Mouse (Mus musculus): ENCODE measurements around the gene Hspe1.
"Not testable (repeated sequence)": the region's sequence is repeated elsewhere in the genome, so short reads cannot be mapped to it uniquely, and the experiment has no call there.

Gene Hspe1

GRCm38 (mm10) chr1:55085781-55086366 lies 2.1 kb upstream of the Hspe1 start:
- no peak for DNase-seq (ENCODE audit: low spot score in 2 of 2)

DNA sequence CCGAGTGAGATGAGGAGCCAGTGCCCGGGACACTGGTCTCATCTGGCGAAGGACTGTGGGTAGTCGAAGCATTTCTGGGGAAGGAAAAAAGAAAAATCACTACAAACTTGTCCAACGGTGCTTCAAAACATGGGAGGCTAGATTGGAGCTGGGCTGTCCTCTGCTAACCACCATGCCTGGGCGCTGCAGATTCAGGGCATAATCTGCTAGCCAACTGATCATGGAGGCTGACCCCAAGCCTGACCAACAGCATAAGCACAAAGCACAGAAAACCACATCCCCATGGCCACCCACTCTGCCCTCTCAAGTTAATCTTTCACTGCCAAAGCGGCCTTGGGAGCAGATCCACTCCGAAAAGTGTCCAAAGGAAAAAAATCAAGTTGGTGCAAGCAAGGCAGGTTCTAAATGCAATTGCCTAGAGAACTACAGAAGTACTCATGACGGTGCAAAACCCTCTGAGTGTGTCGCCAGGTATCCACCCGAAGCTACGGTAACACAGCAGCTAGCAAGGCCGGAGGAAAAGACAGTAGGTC lies 998 bp upstream of the Hspe1 start:
- DNase-seq (ENCODE audit: low spot score in 2 of 2) = peak; percentile 5 to 37

GRCm38 (mm10) chr1:55087401-55087904 lies 479 bp upstream of the Hspe1 start:
- DNase-seq (ENCODE audit: low spot score in 2 of 2) = peak in 1 of 2 experiments; percentile 59

DNA sequence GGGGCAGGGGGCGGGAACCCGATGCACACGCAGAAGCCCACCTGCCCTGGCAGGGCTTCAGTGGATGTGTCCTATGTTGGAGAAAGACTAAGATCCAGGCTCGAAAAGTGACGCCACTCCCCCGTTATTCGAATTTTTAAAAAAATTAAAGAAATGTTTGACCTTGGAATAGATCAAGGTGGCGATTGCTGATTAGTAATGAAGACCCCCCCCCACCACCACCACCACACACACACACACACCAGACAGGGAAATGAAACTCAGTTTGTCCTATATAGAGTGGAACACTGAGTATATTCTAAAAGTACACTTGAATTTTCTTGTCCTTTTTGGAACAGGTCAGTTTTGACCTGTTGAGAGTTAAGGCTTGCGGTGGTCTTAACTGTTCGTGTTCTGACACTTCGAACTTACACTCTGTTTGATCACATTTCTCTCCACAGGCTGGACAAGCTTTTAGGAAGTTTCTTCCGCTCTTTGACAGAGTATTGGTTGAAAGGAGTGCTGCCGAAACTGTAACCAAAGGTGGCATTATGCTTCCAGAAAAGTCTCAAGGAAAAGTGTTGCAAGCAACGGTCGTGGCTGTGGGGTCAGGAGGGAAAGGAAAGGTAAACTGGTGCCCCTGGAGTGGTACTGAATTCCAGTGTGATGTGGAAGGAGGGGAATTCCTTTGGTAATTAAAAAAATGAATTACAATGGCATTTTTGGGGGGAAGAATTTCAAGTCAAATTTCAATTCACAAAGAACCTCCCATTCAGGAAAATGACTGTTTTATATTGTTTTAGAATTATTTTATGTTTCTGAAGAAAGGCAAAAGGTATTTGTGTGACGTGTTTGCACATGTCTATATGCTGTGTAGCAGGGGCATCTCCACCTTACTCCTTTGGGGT lies 922 bp downstream of the Hspe1 start:
- DNase-seq (ENCODE audit: low spot score in 2 of 2) = no peak

GRCm38 (mm10) chr1:55089498-55090064 lies 1.6 kb downstream of the Hspe1 start:
- DNase-seq (ENCODE audit: low spot score in 2 of 2) = no peak

DNA sequence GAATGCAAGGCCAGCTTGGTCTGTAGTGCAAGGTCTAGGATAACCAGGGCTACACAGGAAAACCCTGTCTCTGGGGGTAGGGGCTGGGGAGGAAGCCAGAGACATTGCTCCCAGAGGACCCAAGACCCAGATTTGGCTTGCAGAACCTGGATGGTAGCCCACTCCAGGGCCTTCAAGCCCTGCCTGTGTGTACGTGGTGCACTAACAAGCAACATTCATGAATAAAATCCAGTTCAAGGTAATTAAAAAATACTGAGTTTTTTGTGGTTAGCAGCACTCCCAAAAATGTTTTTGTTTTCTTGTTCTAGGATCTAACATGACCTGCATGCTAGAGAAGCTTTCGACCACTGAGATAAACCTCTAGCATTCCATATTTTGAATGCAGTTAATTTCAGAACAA lies 4.1 kb downstream of the Hspe1 start:
- DNase-seq (ENCODE audit: low spot score in 2 of 2) = no peak

- no peak for DNase-seq (ENCODE audit: low spot score in 2 of 2)
Observed at GRCm38 (mm10) chr1:55092469-55092868, 4.5 kb downstream of the Hspe1 start.

- DNase-seq (ENCODE audit: low spot score in 2 of 2) = no peak
Observed at GRCm38 (mm10) chr1:55106919-55107585, 19.1 kb downstream of the Hspe1 start.

- DNase-seq (ENCODE audit: low spot score in 2 of 2) = no peak
Observed at GRCm38 (mm10) chr1:55107644-55108043, 19.7 kb downstream of the Hspe1 start.

DNA sequence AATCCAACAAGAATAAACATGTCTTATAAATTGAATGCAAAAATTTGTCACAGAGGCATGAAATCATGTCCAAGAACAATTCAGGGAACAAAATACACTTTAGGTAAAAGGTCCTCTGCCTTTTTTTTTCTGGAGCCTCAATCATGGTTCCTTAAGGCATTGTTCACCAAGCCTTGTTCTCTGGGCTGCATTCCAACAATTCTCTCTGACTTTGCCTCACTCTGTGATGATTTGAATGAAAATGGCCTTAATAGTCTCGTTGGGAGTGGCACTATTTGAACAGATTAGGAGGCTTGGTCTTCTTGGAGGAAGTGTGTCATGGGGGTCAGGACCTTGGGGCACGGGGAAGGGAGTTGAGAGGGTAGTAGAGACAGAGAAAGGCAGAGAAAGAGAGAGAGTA lies 20.5 kb downstream of the Hspe1 start:
- DNase-seq (ENCODE audit: low spot score in 2 of 2) = no peak

DNA sequence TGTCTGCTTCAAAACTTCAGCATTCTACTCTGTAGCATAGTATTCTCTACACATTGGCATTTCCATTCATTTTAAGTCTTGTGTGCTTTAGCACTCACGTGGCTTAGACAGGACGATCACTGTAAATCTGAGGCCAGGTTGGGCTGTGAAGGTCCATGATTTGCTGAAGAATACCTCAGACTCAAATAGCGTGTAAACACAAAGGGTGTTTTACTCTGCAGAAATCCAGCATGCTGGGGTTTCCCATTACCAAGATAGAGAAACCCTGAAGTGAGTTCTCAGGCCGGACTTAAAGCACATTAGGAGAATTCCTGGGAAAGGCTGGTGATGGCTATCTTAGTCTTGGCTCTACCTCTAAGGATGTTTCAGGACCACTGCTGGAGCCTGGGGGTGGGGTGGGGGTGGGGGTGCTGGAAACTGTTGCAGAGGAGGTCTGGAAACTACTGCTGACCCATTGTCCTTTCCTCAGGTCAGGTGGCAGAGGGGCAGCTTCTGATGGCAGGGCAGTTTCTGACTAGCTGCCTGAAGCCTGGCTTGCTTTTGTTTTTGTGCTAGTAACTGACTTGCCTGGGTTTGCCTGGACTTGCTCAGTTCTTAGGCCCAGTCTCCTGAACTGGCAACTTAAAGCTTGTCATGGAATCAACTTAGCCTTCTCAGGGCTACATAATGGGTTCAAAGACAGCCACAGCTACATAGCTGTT lies 21.3 kb downstream of the Hspe1 start:
- DNase-seq (ENCODE audit: low spot score in 2 of 2) = no peak

DNA sequence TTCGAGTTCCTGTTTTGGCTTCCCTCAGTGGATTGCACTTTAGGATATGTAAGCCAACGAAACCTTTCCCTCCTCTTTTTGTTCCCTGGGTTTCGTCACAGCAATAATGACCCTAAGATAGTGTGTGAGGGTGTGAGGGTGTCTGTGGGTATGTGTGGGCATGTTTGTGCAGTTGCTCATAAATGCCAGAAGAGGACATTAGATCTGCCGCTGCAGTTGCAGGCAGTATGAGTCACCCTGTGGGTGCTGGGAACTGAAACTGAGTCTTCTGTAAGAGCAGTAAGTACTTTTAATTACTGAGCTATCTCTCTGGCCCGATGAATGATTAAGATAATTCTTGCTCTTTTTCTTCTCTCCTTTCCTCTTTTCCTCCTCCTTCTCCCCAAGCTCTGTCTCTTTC lies 35.1 kb downstream of the Hspe1 start:
- DNase-seq (ENCODE audit: low spot score in 2 of 2) = no peak

- no peak for DNase-seq (ENCODE audit: low spot score in 2 of 2)
Observed at GRCm38 (mm10) chr1:55123561-55123960, 35.6 kb downstream of the Hspe1 start.

DNA sequence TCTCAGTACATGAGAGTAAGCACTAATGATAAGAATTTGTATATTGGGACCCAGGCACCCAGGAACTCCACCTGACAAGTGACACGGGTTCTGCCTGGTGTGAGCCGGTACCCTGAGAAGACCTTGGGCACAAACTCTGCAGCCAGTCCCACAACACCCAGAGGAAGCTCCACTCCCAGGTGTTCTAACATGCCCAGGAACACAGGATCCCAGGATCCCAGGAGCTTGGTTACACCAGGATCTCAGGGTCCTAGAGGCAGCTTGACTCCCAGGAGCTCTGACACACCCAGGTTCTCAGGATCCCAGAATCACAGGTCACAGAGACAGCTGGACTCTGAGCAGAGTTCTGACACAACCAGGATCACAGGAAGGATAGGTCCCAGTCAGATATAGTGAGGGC lies 36.2 kb downstream of the Hspe1 start:
- not testable (repeated sequence) for DNase-seq (ENCODE audit: low spot score in 2 of 2)

- no peak for DNase-seq (ENCODE audit: low spot score in 2 of 2)
Observed at GRCm38 (mm10) chr1:55129716-55130115, 41.8 kb downstream of the Hspe1 start.

- no peak for DNase-seq (ENCODE audit: low spot score in 2 of 2)
Observed at GRCm38 (mm10) chr1:55130190-55130916, 42.4 kb downstream of the Hspe1 start.

- DNase-seq (ENCODE audit: low spot score in 2 of 2) = peak; percentile 91
Observed at GRCm38 (mm10) chr1:55130943-55131401, 43.0 kb downstream of the Hspe1 start, which contains the start of gene Mob4. TSS of gene Mob4 (plus strand) at chr1:55131231.

DNA sequence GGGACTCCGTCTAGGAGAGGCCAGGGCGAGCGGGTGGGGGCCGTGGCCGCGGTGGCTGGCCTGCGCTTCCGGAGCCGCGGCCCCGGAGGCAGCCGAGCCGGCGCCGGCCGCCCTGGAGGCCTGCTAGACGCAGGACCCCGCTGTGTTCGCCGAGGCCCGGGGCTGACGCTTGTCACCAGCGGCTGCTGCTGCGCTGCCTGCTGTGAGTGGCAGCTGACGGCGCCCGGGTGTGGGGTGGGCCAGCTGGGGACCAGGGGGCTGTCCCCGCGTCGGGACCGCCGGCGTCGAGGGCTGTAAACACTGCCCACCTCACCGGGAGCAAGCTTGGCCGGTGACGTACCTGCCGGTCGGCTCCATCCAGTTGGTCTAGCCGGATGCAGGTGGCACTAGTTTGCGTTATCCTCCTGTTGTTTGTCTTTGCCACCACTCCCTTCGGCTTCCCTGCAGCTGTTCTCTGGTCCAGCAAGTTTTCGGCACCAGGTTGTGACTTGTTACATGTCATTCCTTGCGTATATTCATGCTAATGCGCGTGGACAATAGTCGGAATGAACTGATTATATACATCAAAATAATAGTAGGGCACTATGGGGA lies 43.6 kb downstream of the Hspe1 start:
- DNase-seq (ENCODE audit: low spot score in 2 of 2) = peak in 1 of 2 experiments; percentile 78

DNA sequence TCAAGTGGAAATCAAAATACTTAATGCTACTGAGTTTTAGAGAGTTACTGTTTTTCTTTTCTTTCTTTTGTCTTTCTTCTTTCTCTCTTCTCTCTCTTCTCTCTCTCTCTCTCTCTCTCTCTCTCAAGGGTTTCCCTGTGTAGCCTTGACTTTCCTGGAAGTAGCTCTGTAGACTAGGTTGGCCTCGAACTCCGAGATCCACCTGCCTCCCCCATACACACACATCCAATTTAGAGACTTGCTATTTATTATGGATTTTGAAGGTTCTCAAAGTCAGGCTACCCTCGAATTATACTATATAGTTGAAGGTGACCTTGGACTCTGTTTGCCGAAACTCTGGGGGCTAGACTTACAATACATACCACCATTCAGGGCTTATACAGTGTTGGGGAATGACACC lies 44.4 kb downstream of the Hspe1 start:
- no peak for DNase-seq (ENCODE audit: low spot score in 2 of 2)

- no peak for DNase-seq (ENCODE audit: low spot score in 2 of 2)
Observed at GRCm38 (mm10) chr1:55133173-55133572, 45.2 kb downstream of the Hspe1 start.

Data from natural killer cell, adult 2 months (primary cell).